Mouse (Mus musculus): ENCODE results near the gene Cp. TPM values are rescaled to one million over a fixed set of nuclear protein-coding genes. Genes with fewer than 3 reads are reported as not detected.
"Not testable (repeated sequence)": the region's sequence is repeated elsewhere in the genome, so short reads cannot be mapped to it uniquely, and the experiment has no call there.

Gene Cp
- total RNA-seq, 4 experiments from 2014 or later = 9.3 to 13.1 (median 10.4) TPM

- DNase-seq (ENCODE audit: low spot score in 2 of 2) = no peak
Measured at GRCm38 (mm10) chr3:20005611-20006010, 48.8 kb downstream of the Cp start.

- no peak for DNase-seq (ENCODE audit: low spot score in 2 of 2)
Measured at GRCm38 (mm10) chr3:20007275-20007674, 50.4 kb downstream of the Cp start.

- DNase-seq (ENCODE audit: low spot score in 2 of 2) = no peak
Measured at GRCm38 (mm10) chr3:20007759-20008158, 50.9 kb downstream of the Cp start.

- DNase-seq (ENCODE audit: low spot score in 2 of 2) = no peak
Measured at GRCm38 (mm10) chr3:20010464-20010863, 53.6 kb downstream of the Cp start.

GRCm38 (mm10) chr3:20010905-20011304, 54.1 kb downstream of the Cp start:
- not testable (repeated sequence) for DNase-seq (ENCODE audit: low spot score in 2 of 2)

GRCm38 (mm10) chr3:20014454-20014853, 57.6 kb downstream of the Cp start:
- no peak for DNase-seq (ENCODE audit: low spot score in 2 of 2)

GRCm38 (mm10) chr3:20018076-20018475, 61.2 kb downstream of the Cp start:
- no peak for DNase-seq (ENCODE audit: low spot score in 2 of 2)

- DNase-seq (ENCODE audit: low spot score in 2 of 2) = no peak
Measured at GRCm38 (mm10) chr3:20023832-20024231, 67.0 kb downstream of the Cp start.

GRCm38 (mm10) chr3:20026481-20026880, 69.6 kb downstream of the Cp start:
- DNase-seq (ENCODE audit: low spot score in 2 of 2) = no peak

- DNase-seq (ENCODE audit: low spot score in 2 of 2) = no peak
Measured at GRCm38 (mm10) chr3:20026996-20027689, 70.3 kb downstream of the Cp start.

GRCm38 (mm10) chr3:20027788-20028187, 70.9 kb downstream of the Cp start:
- no peak for DNase-seq (ENCODE audit: low spot score in 2 of 2)

GRCm38 (mm10) chr3:20028640-20029039, 71.8 kb downstream of the Cp start:
- DNase-seq (ENCODE audit: low spot score in 2 of 2) = no peak

GRCm38 (mm10) chr3:20030807-20031206, 74.0 kb downstream of the Cp start:
- no peak for DNase-seq (ENCODE audit: low spot score in 2 of 2)

- no peak for DNase-seq (ENCODE audit: low spot score in 2 of 2)
Measured at GRCm38 (mm10) chr3:20033761-20034718, 77.2 kb downstream of the Cp start.

GRCm38 (mm10) chr3:20034719-20035404, 78.0 kb downstream of the Cp start, which contains the start of gene Hps3:
Gene Hps3, minus strand, starts transcription at chr3:20035315.
- DNase-seq (ENCODE audit: low spot score in 2 of 2) = peak; percentile 76 to 88

- DNase-seq (ENCODE audit: low spot score in 2 of 2) = no peak
Measured at GRCm38 (mm10) chr3:20036069-20036468, 79.2 kb downstream of the Cp start.

GRCm38 (mm10) chr3:20041461-20041860, 84.6 kb downstream of the Cp start:
- not testable (repeated sequence) for DNase-seq (ENCODE audit: low spot score in 2 of 2)

- DNase-seq (ENCODE audit: low spot score in 2 of 2) = not testable (repeated sequence)
Measured at GRCm38 (mm10) chr3:20044736-20045135, 87.9 kb downstream of the Cp start.

- peak; percentile 93 to 96 for DNase-seq (ENCODE audit: low spot score in 2 of 2)
Measured at GRCm38 (mm10) chr3:20057306-20058196, 100.7 kb downstream of the Cp start, which contains the start of gene Hltf. Gene Hltf, plus strand, starts transcription at chr3:20057811.

- no peak for DNase-seq (ENCODE audit: low spot score in 2 of 2)
Measured at GRCm38 (mm10) chr3:20058197-20058541, 101.3 kb downstream of the Cp start.
